Mouse (Mus musculus) retina, embryonic 14.5 days (tissue): ENCODE measurements around the gene Rag1.
A peak's percentile ranks its signal among the peaks of the same experiment; 100 is the strongest.

Experiments used
- DNase-seq: peaks from one replicate; pipeline ENCODE4 v3.0.0-alpha.2; 2015; ENCODE audit warnings: low spot score

Gene Rag1

GRCm38 (mm10) chr2:101591356-101591755 lies 57.9 kb downstream of the Rag1 start:
- DNase-seq: peak; percentile 40
